Mouse (Mus musculus) heart, postnatal 25 days (tissue): Measurements from ENCODE around the gene Bri3bp. TPM values are rescaled to one million over a fixed set of nuclear protein-coding genes. Genes with fewer than 3 reads are reported as not detected.

ENCODE experiments used
- DNase-seq: peaks from one replicate; pipeline ENCODE4 v3.0.0; 2022; ENCODE audit warnings: low spot score
- intact Hi-C: fragments of 180-260 bp; cut with DNase I; formaldehyde crosslinking; loops from one replicate; pipeline ENCODE4 v1.15.1; 2025
- total RNA-seq, 2 experiments: library from RNA; stranded (reverse); gene quantifications; 2 replicates each; pipeline ENCODE4 v1.2.3; 2021

The Bri3bp gene
- total RNA-seq, 2 experiments from 2014 or later, result 49.0 to 57.6 TPM

DNA sequence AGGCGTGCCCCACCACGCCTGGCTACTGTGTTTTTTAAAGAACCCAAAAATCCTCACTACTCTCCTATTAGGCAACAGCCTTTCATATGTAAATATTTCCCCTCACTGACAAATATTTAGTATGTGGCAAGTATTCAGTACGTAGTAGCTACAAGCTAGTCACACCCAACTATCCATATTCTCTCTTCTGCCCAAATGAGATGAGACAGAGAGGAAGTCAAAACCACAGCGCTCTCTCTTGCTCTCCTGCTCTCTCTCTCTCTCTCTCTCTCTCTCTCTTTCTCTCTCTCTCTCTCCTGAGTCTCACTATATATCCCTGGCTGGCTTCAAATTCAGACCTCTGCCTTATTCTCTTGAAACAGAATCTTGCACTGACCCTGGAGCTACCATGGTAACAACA, 3.2 kb downstream of the Bri3bp start:
- DNase-seq, result no peak
- intact Hi-C loops, result no loop called here

DNA sequence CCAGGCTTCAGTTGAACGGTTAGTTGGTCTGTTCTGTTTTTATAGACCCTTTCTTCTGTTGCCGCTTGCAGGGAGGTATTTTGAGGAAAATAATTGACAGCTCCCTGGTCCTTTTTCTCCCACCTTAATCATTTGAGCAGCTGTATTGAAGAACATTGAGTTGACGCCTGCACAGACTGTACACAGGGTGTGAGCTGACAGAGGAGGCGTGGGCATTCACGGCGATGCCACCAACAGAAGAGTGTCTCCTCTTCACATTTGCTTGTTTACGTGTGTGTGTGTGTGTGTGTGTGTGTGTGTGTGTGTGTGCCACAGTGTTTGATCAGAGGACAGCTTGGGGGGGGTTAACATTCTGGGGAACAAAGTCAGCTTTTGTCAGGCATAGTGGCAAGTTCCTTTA, 5.0 kb downstream of the Bri3bp start:
- no peak for DNase-seq
- intact Hi-C loops, result no loop called here

DNA sequence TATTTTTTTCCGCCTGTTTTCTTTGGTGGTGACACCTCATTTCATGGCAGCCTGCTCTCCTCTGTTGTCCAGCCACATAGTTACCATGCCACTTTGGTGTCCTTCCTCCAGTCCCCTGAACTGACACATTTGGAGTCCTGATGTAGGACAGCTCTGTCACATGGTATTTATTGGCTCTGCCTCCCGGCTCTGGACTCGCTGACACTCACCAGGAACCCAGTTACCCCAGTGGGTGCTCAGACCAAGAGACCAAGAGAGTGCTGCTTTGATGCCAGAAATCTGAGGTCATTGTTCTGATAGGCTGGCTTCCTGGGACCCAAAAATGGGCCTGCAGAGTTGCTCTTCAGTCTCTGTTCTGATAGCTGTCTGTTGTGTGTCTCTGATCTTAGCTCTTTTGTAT, 6.7 kb downstream of the Bri3bp start:
- intact Hi-C loops, result no loop called here
- DNase-seq, result no peak

DNA sequence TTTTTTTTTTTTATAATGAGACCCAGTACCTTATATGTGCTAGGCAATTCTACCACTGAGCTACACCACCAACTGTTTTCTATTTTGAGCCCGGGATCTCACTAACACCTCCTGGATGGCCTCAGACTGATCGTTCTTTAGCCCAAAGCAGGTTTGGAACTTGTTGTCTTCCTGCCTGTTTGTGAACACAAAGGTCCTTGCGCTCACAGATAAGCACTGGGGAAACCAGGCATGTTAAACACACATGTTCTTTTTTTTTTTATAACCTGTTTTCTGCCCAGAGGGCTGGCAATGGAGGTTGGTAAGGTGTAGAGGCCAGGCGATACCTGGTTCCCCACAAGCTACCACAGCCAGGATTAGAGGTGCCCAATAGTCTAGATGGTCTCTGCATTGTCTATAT, 7.3 kb downstream of the Bri3bp start:
- intact Hi-C loops, result no loop called here
- no peak for DNase-seq

DNA sequence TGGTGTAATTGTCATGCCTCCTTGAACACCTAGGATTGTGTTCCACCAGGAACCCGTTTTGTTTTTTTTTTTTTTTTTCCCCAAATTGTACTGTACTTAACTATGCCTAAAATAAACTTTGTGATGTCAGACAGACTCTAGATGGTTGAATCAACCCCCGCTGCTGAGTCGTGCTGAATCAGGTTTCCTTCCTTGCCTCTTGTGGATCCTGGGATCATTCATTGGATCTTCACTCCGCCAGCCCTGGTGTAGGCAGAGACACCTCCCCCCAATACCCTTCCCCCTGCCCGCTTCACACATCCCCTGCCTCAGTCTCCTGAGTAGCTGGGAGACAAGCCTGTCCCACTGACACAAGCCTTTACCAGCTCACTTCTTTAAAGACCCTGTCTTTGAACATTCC, 7.9 kb downstream of the Bri3bp start:
- DNase-seq, result no peak
- intact Hi-C loops, result no loop called here

DNA sequence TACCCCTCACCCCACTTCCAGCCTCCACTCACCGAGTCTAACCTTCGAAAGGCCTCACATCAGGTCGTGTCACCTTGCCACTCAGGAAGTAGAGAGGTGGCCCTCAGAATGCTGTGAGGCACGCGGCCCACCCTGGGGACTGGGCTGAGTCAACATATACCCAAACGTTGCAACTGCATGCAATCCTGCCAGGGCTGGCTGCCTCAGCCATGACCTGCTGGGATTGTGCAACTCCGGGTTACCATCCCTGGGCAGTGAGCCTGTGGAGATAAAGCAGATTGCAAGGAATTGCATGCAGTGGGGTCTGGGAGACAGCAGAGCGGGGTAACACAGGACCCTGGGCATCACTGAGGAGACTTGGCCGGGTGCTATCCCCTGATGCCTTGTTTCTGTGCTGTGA, 11.2 kb downstream of the Bri3bp start:
- intact Hi-C loops, result no loop called here
- DNase-seq, result no peak

DNA sequence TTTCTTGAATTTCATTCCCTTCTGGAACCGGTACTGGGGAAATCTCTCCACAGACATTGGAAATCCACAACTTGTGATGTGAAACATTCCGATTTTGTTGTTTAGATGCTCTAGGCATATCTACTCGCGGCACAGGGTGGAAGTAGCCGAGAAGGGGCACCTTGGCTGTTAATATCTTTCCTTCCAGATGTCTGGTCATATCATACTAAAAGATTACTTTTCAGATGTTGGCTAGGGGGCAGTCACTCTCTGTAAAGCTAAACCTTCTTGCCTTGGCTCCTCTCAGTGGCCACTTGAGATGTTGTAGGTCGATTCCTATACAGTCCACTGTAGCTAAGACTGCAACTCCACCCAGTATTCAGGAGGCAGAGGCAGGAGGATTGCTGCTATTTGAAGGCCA, 14.7 kb downstream of the Bri3bp start:
- DNase-seq, result no peak
- intact Hi-C loops, result no loop called here

DNA sequence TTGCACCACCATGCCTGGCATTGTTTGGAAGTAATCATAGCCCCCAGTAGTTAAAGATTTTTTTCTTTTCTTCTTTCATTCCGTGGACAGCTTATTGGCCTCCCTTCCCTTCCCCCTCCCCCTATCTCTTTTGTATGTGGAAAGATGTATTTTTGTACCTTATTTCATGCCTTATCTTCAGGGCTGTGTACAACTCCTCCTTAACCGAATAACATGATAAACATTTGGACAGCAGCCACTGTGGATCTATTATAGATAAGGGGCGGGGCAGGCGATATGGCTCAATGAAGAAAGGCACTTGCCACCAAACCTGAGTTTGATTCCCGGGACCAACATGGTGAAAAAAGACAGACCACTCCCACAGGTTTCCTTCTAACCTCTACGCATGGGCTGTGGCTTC, 16.2 kb downstream of the Bri3bp start:
- intact Hi-C loops, result no loop called here
- DNase-seq, result no peak

DNA sequence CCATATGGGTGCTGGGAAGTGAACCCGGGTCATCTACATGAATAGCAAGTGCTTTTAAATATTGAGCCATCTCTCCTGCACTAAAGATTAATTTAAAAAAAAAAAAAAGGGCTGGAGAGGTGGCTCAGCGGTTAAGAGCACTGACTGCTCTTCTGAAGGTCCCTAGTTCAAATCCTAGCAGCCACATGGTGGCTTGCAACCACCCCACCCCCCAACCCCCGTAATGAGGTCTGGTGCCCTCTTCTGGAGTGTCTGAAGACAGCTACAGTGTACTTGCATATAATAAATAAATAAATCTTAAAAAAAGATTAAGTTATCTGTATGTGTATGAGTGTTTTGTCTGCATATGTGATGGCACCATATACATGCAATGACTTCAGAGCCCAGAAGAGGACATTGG, 19.2 kb downstream of the Bri3bp start:
- no peak for DNase-seq
- intact Hi-C loops, result loop anchor here (5.0 kb wide), 2 partner anchors 48 to 78 kb away; no protein-coding TSS in a partner anchor

DNA sequence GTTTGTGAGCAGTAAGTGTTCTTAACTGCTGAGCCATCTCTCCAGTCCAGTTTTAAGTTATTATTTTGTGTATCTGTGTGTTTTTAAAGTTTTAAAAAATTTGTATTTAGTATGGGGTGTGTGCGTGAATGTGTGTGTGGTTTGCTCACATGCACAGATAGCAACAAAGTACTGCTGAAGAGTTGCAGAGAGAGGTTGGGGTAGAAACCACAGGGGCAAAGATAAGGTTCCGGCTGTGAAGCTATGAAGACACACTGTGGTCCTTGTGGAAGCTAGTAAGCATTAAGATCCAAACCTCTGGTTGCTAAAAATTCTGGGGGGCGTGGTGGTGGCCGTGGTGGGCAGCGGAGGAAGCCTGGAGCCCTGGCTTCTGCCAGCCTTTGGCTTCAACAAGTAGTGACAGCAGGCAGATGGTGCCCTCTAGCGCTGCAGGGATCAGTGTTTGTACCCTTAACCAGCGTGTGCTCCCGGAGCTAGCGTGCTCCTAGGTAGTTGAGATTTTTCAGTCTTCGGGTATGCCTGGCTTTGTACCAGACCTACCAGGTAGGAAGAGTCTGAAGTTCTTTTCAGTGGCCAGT, 20.6 kb downstream of the Bri3bp start:
- intact Hi-C loops, result loop anchor here (5.0 kb wide), 2 partner anchors 50 to 80 kb away; no protein-coding TSS in a partner anchor
- no peak for DNase-seq

DNA sequence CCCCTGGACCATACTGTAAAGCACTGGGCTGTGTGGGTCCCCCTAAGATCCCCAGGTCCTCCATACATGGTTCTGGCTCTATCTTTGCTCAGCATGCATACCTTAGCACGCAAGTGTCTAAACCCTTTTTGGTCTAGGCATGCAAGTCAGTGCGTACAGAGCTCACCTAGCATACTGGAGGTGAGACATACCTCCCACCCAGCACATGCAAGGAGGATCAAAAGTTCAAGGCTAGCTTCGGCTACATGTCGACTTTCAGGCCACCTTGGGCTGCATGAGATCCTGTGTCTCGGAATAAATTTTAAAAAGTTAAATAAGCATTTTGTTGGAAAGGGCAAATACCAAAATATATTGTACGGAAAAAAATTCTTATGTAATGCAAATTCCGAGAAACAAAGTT, 23.8 kb downstream of the Bri3bp start:
- DNase-seq, result no peak
- intact Hi-C loops, result no loop called here

DNA sequence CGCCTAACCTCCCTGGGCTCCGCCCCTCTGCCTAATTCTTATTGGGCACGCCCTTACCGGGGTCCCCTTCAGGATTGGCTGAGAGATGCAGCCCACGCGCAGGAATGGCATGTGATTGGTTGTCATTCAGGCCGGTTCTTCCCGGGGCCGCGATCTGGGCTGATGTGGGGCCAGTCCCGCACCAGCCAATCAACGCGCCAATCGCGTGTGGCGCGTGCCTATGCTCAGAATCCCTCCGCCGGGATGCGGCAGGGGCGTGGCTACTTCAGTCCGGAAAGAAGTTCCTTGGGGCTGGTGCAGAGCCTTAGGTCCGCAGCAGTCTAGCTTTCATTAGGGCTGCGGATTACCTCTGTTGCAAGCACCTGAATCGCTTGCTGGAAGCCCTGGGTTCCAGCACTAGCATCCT, 24.3 kb downstream of the Bri3bp start:
- intact Hi-C loops, result no loop called here
- DNase-seq, result peak; percentile 95

DNA sequence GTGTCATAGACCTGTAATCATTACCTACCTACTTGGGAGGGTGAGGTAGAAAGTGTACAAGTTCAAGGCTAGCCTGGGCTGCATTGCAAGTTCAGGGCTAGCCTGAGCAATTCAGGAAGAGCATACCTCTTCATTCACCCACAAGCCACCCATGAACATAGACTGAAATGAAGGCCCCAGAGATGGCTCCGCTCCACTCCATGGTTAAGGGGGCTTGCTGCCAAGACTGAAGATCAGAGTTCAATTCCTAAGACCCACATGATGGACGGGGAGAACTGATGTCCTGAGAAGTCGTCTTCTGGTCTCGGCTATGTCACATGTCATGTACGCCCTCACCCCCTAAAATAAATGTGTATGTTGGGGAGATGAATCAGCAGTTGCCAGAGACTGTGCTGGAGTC, 25.1 kb downstream of the Bri3bp start:
- DNase-seq, result no peak
- intact Hi-C loops, result no loop called here

DNA sequence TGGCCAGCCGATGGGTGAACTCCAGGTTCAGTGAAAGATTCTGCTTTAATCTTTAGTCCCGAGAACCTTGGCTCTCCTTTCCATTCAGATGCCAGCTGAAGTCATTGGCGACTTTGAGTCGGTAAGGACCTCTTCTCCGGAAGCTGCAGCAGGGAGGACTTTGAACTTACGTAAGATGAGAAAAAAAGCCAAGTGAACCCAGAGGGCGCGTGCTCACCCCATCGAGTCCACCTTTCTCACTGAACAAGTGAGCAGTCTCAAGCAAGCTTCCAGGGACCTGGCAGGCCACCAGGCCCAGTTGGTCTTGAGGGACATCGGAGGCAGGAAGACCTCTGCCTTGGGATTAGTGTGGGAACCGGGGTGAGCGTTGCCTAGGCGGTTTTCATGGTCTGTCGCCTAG, 25.9 kb downstream of the Bri3bp start:
- DNase-seq, result no peak

DNA sequence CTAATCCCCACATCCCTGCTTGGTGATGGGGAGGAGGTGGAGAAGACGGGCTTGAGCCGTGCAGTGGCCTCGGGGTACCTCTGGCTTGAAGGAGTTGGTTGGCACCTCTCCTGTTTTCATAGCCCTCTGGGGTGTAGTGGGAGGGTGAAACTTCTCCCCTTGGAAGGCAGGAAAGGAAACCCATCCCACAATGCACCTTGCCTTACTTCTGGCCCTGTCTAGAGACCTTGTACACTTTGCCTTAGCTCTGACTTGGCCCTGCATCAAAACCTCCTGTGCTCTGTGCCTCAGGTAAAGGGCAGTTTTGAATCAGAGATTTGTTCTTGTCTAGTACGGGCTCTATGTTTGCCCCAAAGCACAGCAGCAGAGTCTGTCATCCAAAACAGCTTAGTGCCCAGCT, 29.3 kb downstream of the Bri3bp start:
- intact Hi-C loops, result no loop called here
- DNase-seq, result no peak

More for the DNA sequence above, 25.9 kb downstream of the Bri3bp start:
- intact Hi-C loops, result no loop called here

DNA sequence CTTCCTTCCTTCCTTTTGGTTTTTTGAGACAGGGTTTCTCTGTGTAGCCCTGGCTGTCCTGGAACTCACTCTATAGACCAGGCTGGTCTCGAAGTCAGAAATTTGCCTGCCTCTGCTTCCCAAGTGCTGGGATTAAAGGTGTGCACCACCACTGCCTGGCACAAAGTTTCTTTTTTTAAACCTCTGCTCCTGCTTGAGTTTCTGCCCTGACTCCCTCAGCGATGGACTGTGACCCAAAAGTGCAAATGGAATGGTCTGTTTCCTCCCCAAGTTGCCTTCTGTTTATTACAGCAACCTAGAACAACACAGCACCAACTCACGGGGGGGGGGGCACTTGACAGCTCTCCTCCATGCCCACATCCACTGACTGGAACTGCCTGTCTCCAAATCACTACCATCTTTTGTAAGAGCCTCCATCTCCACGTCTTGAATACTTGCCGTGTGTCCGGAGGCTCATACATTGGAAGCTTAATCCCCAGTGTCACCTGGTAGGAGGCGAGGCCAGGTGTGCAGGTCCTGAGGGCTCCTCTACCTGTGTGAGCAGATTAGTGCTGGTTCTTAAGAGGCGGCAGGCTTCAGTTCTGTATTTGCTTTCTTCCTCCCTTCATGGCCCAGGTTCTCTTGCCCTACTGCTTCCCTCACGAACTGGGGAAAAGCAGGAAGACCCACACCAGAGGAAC, 31.6 kb downstream of the Bri3bp start:
- intact Hi-C loops, result no loop called here
- DNase-seq, result no peak

DNA sequence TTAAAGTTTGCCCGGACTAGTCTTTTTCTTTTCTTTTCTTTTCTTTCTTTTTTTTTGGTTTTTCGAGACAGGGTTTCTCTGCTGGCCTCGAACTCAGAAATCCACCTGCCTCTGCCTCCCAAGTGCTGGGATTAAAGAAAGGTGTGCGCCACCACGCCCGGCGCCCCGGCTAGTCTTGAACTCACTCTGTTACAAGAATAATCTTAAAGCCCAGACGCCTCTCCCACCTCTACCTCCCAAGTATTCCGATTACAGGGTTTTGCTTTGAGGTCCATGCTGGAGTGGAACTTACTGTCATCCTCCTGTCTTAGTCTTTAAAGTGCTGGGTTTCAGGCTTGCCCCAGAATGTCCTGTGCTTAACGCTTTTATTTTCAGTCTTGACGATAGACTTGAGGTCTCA, 33.7 kb downstream of the Bri3bp start:
- intact Hi-C loops, result no loop called here

DNA sequence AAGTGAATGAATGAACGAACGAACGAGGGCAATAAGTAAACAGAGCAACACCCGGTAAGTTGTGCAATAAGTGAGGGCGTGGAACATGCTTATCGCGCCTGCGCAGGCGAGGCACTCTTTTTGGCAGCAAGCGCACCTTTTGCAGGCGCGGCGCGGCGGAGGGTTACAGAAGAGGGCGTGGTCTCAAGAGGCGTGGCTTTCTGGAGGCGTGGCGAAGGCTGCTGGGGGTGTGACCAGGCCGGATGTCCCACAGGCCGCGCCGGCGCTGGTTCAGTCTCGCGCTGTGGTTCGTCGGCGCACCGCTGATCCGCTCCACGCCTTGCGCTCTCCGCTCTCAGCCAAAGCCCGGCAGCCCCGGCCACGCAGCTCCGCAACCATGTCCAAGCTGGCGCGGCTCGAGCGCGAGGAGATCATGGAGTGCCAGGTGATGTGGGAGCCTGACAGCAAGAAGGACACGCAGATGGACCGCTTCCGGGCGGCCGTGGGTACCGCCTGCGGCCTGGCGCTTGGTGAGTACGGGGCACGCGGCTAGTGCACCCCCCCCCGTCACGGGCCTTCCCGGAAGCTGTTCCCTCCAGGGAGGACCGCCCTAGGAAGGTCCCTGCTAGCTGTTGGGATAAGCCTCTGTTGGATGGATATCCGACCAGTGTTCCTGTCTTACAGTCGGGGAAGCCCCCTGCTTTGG, 34.4 kb downstream of the Bri3bp start, which contains the start of gene Aacs:
Gene Aacs (plus strand): TSS at position 214 of the 685 bp plus-strand sequence.
- intact Hi-C loops, result no loop called here
- peak; percentile 93 for DNase-seq

More for the DNA sequence above, 33.7 kb downstream of the Bri3bp start:
- no peak for DNase-seq

DNA sequence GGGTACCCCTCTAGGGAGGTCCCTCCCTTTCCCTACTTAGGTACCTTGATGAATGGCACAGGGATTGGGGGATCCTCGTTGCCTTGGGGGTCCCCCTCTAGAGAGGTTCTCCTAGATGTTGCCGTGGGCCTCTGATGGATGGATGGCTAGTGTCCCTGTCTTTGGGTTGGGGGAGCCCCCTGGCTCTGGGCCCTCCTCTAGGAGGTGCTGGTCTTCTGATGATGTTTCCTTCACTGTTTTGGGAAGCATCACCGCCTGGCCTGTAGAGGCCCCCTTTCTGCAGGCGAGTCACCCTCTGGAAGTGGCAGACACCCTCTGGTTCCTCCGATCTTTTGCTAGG, 34.9 kb downstream of the Bri3bp start:
- intact Hi-C loops, result no loop called here
- DNase-seq, result no peak

DNA sequence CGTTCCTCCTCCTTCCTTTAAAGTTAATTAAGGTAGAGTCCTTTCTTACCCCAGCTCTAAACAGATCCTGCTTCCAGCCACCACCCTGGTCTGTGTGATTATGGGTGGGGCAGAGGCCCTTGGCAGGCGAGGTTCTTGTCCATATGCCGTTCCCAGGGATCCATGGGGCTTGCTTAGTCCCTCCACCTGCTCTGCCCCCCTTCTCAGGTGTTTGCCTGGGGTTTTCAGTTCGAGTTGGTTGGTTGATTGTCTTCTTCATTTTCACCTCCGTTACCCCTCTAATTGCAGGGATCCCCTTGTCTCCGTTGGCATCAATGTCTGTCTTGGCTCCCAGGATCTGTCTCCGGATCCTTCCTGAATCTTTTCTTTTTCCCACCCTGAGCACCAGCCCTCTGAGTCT, 35.4 kb downstream of the Bri3bp start:
- intact Hi-C loops, result no loop called here
- no peak for DNase-seq

DNA sequence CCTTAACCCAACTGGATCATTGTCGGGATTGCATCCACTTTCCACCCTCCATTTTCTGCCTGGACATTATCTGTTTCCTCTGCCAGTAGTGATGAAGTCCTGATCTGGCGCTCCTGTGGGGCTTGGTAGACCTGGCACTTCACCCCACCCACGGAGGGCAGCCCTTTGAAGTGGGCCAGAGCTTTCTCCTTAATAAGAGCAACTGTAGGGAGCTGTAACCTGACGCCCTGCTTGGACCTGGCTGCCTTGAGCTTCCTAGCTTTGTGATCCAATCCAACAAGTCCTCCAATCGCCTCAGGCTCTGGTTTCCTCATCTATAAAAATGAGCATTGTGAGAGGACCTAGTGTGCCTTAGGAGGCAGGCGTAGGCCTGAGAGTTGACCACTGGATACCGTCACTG, 36.2 kb downstream of the Bri3bp start:
- intact Hi-C loops, result no loop called here
- DNase-seq, result no peak
